Mouse (Mus musculus) ES-Bruce4 (cell line): ENCODE measurements around the gene Ost4.

Experiments used
- CTCF ChIP-seq: IDR thresholded peaks from one replicate; pipeline ENCODE4 v1.8.1; 2011; ENCODE audit warnings: low read depth, low read length
- EP300 ChIP-seq: IDR thresholded peaks from 2 replicates; pipeline ENCODE4 v1.6.1; 2011; ENCODE audit warnings: low read depth, low read length; ENCODE audit not compliant: insufficient read depth
- POLR2A ChIP-seq: IDR thresholded peaks from one replicate; pipeline ENCODE4 v1.8.1; 2011; ENCODE audit warnings: low read length; ENCODE audit not compliant: insufficient read depth

GRCm38 (mm10) chr5:30912156-30912555, 4.6 kb upstream of the Ost4 start:
- TF ChIP-seq CTCF (no peak), POLR2A (no peak), EP300 (no peak)
